Mouse (Mus musculus): ENCODE measurements at regions not wholly inside any gene's neighbourhood (a gene's known extent, or its start where the extent isn't known, plus 50 kb on each side); places are given as distances from the start of the nearest gene placed in this dataset.

DNA sequence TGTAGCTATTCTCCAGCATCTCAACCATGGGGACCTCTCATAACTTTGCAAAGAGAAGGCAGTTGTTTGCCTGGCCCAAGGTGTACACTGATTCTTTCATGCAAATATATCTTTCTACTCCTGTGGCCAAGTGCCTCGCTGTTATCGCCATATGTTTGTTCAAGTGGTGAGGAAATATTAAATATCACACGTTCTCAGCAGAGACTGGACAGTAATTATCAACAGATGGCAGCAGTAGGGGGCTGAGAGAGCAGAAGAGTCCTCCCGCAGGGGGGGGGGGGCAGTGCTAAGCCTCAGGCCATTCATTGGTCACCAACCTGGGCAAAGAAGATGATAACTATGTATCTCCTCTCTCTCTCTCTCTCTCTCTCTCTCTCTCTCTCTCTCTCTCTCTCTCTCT is 337.6 kb downstream of the Rab28 start:
- TF ChIP-seq CTCF (IDR thresholded peaks at IDR 0.05) (no peak), POLR2A (IDR thresholded peaks at IDR 0.05; ENCODE audit: insufficient read depth, low read depth, low read length) (no peak)

Measured in heart, adult 2 months (tissue).